Mouse (Mus musculus): ENCODE data around the gene Otog.

Otog gene

GRCm38 (mm10) chr7:46240696-46241095, at the start of gene Otog:
Otog (plus strand) TSS chr7:46240987.
- in situ Hi-C loops (cut with MboI, MseI) = no loop called here

- in situ Hi-C loops (cut with MboI, MseI) = no loop called here
These were observed 45.4 kb upstream of the Otog start for GRCm38 (mm10) chr7:46195356-46195755.

DNA sequence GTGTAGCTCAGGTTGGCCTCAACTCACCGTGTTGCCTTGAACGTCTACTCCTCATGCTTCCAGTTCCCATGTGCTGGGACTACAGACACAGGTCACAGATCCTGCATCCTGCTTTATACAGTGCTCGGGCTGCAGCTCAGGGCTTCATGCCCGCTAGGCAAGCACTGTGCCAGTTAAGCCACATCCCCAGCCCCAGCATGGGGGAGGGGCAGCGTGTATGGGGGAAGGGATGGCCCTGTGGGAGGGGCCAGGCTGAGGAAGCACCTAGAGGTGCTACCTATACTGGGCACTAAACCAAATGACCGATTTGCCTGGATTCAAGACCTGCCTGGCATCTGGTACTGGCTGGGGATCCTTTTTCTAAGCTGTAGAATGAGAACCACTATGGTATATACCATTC, 40.8 kb upstream of the Otog start:
- in situ Hi-C loops (cut with MboI, MseI) = loop anchor here (5.0 kb wide), 1 partner anchor 103 kb away; no protein-coding TSS in a partner anchor

GRCm38 (mm10) chr7:46201649-46202048, 39.1 kb upstream of the Otog start:
- in situ Hi-C loops (cut with MboI, MseI) = loop anchor here (5.0 kb wide), 1 partner anchor 104 kb away; no protein-coding TSS in a partner anchor

DNA sequence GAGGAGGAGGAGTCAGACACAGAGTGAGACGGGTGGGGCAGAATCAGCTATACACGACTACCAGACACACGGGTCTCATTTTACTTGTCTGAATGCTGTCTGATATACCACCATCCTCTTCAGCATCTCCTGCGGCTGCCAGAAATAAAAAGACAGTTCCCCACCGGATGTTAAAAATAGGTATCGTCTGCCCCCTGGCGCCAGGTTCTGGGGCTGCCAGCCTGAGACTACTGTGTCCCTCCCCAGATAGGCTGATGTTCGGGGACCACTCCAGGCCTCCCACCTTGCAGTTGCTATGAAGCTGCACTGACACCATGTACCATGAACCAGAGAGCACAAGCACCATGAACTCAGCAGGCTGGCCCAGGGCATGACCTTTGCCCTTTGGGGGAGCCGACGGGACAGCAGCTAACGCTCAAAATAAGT, 36.7 kb upstream of the Otog start:
- in situ Hi-C loops (cut with MboI, MseI) = loop anchor here (5.0 kb wide), 1 partner anchor 107 kb away; no protein-coding TSS in a partner anchor

DNA sequence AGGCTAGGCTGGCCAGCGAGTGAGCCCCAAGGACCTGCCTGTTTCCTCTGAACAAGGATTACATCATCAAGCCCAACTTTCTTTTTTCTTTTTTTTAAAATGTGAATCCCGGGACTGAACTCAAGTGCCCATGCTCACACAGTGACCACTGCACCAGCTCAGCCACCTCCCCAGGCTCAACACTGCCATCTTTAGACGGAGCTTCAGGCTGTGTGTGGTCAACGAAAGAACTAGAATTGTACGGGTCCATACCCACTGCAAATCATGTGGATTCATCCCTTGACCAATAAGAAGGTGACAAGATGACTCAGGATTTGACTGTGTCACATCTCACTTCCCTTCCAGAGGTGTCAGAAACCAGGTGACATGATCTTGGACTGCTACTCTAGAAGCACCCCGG, 36.0 kb upstream of the Otog start:
- in situ Hi-C loops (cut with MboI, MseI) = loop anchor here (5.0 kb wide), 1 partner anchor 107 kb away; no protein-coding TSS in a partner anchor

- in situ Hi-C loops (cut with MboI, MseI) = no loop called here
These were observed 32.7 kb upstream of the Otog start for GRCm38 (mm10) chr7:46208131-46208530.

DNA sequence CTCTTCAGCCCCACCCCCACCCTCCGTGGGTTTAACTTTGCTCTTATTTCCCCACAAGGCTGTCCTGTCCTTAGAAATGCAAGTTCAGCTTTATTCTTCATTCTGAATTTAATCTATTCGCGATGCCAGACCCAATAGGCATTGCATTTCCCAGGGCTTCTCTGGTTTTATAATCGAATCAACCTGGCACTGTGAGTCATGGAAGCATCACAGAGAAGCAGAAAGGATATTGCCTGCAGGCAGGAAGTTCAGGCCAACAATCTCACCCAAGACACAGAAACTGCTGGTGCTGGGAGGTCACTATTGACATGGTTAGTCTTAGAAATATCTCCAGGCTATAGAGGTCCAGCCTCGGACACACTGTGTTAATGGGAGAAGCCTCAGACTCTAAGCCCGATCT, 30.5 kb upstream of the Otog start:
- in situ Hi-C loops (cut with MboI, MseI) = no loop called here

- in situ Hi-C loops (cut with MboI, MseI) = no loop called here
These were observed 24.3 kb upstream of the Otog start for GRCm38 (mm10) chr7:46216481-46216880.

DNA sequence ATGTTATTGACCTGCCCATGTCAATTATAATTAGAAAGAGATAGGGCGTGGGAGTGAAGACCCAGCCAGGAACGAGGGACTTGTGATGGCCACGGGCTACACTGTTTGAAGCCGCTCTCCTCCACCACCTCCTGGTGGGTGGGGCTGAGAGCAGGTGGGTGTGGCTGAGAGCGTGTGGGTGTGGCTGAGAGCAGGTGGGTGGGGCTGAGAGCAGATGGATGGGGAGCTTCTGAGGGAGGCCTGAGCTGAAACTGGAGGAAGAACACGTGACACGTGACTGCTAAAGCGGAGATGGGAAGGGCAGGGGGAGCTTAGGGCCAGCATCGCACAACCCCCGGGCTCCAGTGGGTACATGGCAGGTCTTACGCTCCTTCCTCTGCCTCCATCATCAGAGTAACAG, 22.4 kb upstream of the Otog start:
- in situ Hi-C loops (cut with MboI, MseI) = no loop called here

DNA sequence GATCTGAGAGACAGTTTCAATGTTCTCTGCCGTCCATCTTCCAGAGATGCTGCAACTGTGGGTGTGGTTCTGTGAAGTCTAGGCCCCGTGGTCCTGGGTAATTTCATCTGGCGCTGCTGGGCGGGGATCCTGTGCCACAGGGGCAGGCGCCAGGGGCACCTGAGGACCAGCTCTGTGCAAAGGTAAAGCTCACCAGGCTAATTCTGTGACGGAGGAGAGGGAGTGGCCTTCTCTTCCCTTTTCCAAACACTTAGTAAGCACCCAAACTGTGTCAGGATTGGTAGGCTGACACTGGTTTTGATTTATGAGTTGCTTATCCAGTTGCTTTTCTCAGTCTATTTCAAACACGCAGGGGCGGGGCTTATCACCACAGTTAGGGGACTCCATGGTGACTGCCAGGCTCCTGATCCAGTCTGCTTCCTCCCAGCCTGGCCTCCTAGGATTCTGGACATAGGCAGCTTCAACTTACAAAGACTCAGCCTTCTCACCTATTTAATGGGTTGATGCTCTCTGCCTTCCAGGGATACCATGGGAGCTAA, 20.1 kb upstream of the Otog start:
- in situ Hi-C loops (cut with MboI, MseI) = no loop called here

DNA sequence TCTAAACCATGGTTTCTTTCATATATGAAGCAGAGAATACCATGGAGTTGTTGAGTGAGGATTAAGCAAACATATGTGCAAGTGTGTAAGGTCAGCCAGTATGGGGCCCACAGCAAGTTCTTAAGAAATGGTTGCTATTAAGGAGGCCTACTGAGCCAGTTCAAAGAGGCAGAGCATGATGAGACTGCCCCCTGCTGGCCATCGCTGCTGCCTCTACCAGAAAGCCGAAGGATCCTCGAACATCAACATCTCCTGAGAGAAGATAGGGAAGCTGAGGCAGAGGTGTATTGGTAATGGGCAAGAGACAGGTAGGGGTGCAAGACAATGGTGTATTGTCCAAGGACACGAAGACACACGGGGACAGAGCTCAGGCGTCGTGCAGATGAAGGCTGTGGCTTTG, 14.5 kb upstream of the Otog start:
- in situ Hi-C loops (cut with MboI, MseI) = loop anchor here (5.0 kb wide), 1 partner anchor 129 kb away; no protein-coding TSS in a partner anchor

- in situ Hi-C loops (cut with MboI, MseI) = loop anchor here (5.0 kb wide), 1 partner anchor 130 kb away; no protein-coding TSS in a partner anchor
These were observed 13.9 kb upstream of the Otog start for GRCm38 (mm10) chr7:46226936-46227335.

DNA sequence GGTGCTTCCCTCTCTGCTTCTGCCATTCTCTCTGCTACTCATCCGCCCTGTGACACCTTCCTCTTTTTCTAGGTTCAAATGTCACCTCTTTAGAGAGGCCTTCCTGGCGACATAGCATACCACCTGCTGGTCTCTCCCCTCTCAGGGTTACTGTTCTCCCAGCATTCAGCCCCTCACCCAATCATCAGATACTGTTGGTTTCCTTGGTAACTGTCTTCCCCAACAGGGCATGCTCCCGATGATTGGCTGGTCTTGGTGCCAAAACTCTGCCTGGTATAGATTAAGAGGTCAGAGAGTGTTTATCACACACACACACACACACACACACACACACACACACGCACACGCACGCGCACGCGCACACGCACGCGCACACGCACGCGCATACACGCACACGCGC, 4.8 kb upstream of the Otog start:
- in situ Hi-C loops (cut with MboI, MseI) = no loop called here

- in situ Hi-C loops (cut with MboI, MseI) = no loop called here
These were observed 4.4 kb upstream of the Otog start for GRCm38 (mm10) chr7:46236363-46236762.

- in situ Hi-C loops (cut with MboI, MseI) = no loop called here
These were observed 3.6 kb upstream of the Otog start for GRCm38 (mm10) chr7:46237192-46237591.

DNA sequence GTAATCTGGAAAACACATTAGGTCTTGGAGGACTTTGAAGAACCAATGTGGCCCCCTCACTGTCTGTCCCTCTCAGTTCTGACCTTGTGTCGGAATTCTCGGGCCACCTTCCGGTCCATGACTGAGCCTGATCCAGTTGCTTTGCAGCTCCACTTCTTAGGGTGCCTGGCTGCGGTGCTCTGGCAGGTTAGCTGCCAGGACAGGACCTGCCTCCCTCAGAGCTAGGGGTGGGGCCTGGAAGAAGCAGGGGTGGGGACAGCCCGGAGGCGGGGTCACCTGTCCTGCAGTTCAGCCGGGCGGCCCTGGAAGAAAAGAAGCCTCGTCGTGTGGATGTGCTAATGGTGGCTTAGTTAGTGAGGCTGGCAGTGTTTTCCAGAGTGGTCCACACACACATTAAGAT, 2.4 kb upstream of the Otog start, which contains the start of gene Ush1c:
TSS of gene Ush1c (minus strand) at position 158 of the 400 bp plus-strand sequence.
- in situ Hi-C loops (cut with MboI, MseI) = no loop called here

GRCm38 (mm10) chr7:46240091-46240490, 696 bp upstream of the Otog start:
- in situ Hi-C loops (cut with MboI, MseI) = no loop called here

GRCm38 (mm10) chr7:46246876-46247275, 6.1 kb downstream of the Otog start:
- in situ Hi-C loops (cut with MboI, MseI) = no loop called here

DNA sequence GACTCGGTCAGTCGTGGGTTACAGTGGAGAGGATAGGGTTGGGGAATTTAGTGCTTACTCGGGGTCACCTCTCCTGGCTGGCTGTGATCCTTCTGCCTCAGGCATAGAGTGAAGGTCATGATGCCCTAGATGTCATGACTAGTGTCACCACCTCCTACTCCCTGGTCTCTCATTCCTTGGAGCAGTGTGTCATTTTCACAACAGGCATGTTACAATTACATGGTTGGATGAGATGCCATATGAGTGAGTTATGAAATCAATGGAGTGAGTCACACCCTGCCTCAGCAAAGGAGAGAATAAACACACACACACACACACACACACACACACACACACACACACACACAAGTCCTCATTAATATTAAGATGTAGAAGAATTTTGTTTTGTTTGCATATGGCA, 6.8 kb downstream of the Otog start:
- in situ Hi-C loops (cut with MboI, MseI) = no loop called here

DNA sequence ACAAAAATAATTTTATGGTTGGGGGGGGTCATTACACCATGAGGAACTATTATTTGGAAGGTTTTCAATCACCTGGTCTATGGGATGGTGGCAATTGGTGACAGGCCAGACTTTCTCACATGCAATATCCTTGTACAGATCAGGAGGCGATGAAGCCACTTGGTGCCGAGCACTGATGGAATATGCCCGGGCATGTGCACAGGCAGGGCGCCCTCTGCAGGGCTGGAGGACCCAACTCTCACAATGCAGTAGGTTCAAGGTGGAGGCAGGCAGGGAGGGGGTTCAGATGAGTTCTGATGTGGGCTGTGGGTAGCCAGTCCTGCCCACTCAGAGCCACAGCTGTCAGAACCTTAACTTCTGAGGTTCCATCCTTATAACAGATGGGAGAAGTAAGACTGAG, 11.1 kb downstream of the Otog start:
- in situ Hi-C loops (cut with MboI, MseI) = no loop called here

DNA sequence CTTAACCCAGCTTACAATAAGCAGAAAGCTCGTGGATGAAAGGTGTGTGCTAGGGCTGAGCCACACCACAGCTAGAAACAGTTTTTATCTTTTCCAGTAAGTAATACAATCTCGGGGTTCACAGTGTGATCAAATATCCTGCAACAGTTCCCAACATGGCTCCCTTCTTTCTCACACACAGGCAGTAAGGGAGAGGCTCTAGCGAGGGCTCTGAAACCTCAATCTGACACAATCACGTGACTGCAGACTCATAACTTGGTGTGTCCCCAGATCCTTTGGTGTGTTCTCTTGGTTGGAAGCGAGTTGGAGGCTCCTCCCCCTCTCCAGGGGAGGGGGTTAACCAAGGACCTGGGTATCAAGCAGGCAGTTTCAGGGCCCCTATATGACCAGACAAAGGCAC, 35.4 kb downstream of the Otog start:
- in situ Hi-C loops (cut with MboI, MseI) = no loop called here

DNA sequence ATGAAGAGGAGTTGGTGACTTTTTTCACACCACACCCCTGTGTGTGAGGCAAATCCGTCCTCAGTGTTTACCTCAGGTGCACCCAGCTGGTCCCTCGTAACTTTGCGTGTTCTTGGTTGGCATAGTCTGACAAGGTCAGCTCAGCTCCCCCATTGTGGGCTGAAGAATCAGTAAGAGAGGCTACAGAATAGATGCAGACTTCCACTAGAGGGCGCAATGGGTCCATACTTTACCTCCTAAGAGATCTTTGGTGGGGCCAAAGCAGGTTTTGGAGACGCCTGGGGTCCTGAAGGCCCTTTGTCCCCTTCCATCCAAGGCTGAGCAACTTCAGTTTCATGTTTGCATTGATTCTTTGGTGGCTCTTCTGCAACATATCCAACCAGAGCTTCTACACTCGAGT, 39.2 kb downstream of the Otog start:
- in situ Hi-C loops (cut with MboI, MseI) = no loop called here

DNA sequence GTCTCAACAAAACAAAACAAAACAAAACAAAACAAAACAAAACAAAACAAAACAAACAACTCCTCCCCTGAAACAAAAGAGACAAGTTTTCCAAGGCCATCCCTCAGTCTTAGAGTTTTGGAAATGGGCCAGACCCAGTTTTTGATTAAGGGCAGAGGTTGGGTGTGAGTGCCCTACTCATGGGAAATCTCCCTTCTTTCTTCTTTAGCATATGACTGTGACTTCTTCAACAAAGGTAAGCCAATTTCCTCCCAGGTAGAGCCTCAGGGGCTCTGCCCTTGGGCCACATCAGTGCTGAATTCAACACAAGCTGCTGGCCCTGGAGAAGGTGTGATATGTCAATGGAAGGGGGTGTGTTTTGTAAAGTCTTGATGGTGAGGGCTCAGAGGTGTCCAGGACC, 40.1 kb downstream of the Otog start:
- in situ Hi-C loops (cut with MboI, MseI) = no loop called here
